Mouse (Mus musculus) myocyte (in vitro differentiated cells): ENCODE data around the gene Tmem120b.

Source experiments
- CEBPB ChIP-seq: IDR thresholded peaks from 2 replicates; pipeline ENCODE4 v1.6.1; 2011; ENCODE audit warnings: mild to moderate bottlenecking, moderate library complexity; ENCODE audit not compliant: poor library complexity, insufficient read depth, severe bottlenecking
- E2F4 ChIP-seq: IDR thresholded peaks from one replicate; pipeline ENCODE4 v1.6.1; 2011; ENCODE audit warnings: mild to moderate bottlenecking, control low read depth, moderate library complexity; ENCODE audit not compliant: insufficient read depth
- MAX ChIP-seq: IDR thresholded peaks from one replicate; pipeline ENCODE4 v1.6.1; 2011; ENCODE audit warnings: low read depth, mild to moderate bottlenecking, control low read depth
- MYOG ChIP-seq, 3 experiments: IDR thresholded peaks; one replicate each; pipeline ENCODE4 v1.6.1; 2011; ENCODE audit warnings: control low read depth in 2 of 3, low read depth in 2 of 3, mild to moderate bottlenecking in 2 of 3; ENCODE audit not compliant: insufficient read length in 2 of 3, control insufficient read depth in 1 of 3, insufficient read depth in 1 of 3
- POLR2A ChIP-seq: IDR thresholded peaks from one replicate; pipeline ENCODE4 v1.6.1; 2011; ENCODE audit warnings: low read depth, mild to moderate bottlenecking, control low read depth, moderate library complexity; ENCODE audit not compliant: insufficient read length
- POLR2AphosphoS2 ChIP-seq: IDR thresholded peaks from one replicate; pipeline ENCODE4 v1.6.1; 2011; ENCODE audit warnings: low read depth, control low read depth; ENCODE audit not compliant: insufficient read length
- USF1 ChIP-seq: IDR thresholded peaks from one replicate; pipeline ENCODE4 v1.6.1; 2011; ENCODE audit warnings: low read depth, mild to moderate bottlenecking, control low read depth, moderate library complexity

DNA sequence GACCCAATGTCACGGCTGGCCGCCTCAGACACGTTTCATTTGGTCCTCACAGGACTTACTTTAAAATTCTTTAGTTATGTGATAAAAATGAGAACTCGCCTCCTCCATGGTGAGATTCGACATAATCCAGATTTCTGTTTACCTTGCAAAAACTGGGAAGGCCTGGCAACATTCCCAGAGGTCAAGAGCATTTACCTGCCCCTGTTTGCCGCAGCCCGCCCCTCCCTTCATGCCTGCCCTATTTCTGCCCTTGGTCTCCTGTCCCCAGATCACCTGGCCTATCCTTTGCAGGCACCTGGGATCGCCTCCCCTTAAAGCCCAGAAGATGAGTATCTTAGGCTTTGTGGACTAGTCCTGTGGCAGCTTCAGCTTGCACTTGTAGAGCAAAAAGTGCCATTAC is 49.6 kb downstream of the Tmem120b start:
- TF ChIP-seq POLR2A (no peak), E2F4 (no peak), USF1 (no peak), CEBPB (no peak), POLR2AphosphoS2 (no peak), MAX (no peak), MYOG (IDR thresholded peaks at IDR 0.05; ENCODE audit: control insufficient read depth in 1 of 3, insufficient read depth in 1 of 3, insufficient read length in 2 of 3, low read depth in 2 of 3) (no peak)
